Mouse (Mus musculus) heart, postnatal 10 days (tissue): ENCODE measurements around the gene Htt. TPM values are rescaled to one million over a fixed set of nuclear protein-coding genes. Genes with fewer than 3 reads are reported as not detected.

ENCODE experiments used
- DNase-seq, 2 experiments: peaks; one replicate each; pipeline ENCODE4 v3.0.0; 2021
- intact Hi-C: fragments of 180-260 bp; cut with DNase I; formaldehyde crosslinking; loops from one replicate; pipeline ENCODE4 v1.15.1; 2025
- total RNA-seq, 2 experiments: library from RNA; stranded (reverse); gene quantifications; 2 replicates each; pipeline ENCODE4 v1.2.3; 2021

Htt gene
- total RNA-seq, 2 experiments from 2014 or later, result 16.2 to 17.1 TPM

GRCm38 (mm10) chr5:34930151-34930975, 168.8 kb downstream of the Htt start:
- no peak for DNase-seq

GRCm38 (mm10) chr5:34931091-34931490, 169.6 kb downstream of the Htt start:
- no peak for DNase-seq
- intact Hi-C loops, result no loop called here

More at GRCm38 (mm10) chr5:34930151-34930975, 168.8 kb downstream of the Htt start:
- intact Hi-C loops, result no loop called here

- intact Hi-C loops, result no loop called here
- DNase-seq, result peak in 1 of 2 experiments; percentile 51
These were observed 170.2 kb downstream of the Htt start for GRCm38 (mm10) chr5:34931516-34932457.

- intact Hi-C loops, result no loop called here
- DNase-seq, result no peak
These were observed 170.9 kb downstream of the Htt start for GRCm38 (mm10) chr5:34932458-34932806.

- intact Hi-C loops, result no loop called here
- no peak for DNase-seq
These were observed 171.9 kb downstream of the Htt start for GRCm38 (mm10) chr5:34933461-34933860.

DNA sequence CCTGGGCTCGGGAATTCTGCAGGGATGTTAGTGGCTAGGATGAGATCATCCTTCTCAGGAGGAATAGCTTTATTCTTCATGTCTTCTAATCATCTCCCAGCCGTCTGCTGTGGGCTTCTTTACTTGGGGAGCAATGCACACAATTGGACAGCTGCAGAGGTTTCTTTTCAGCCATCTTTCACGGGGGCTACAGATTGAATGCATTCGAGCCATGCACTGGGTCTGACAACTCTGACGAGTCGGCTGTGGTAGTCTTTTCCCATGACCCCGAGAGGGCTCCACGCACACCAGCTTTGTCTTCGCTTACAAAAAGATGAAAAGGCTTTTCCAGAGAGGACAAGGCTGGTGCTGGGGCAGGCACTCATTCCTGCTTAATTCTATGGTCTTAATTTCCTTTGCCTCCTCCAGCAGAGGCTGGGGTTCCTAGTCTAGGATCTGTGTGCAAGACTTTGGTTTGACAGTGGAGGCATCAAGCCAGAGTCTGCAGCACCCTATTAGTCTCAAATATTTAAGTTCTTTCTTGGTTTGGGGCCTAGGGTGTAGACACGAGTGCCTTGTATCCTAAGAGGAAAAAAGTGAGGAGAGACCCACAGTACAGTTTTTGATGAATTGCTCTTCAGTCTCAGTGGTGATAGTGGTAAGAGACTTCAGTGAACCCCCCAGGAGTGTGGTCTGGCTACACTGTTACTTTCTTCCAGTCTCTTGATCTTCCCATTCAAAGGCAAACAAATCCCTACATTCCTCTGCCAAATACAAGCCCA, 180.3 kb downstream of the Htt start:
- intact Hi-C loops, result no loop called here
- no peak for DNase-seq

- DNase-seq, result no peak
- intact Hi-C loops, result no loop called here
These were observed 181.9 kb downstream of the Htt start for GRCm38 (mm10) chr5:34943428-34943827.

DNA sequence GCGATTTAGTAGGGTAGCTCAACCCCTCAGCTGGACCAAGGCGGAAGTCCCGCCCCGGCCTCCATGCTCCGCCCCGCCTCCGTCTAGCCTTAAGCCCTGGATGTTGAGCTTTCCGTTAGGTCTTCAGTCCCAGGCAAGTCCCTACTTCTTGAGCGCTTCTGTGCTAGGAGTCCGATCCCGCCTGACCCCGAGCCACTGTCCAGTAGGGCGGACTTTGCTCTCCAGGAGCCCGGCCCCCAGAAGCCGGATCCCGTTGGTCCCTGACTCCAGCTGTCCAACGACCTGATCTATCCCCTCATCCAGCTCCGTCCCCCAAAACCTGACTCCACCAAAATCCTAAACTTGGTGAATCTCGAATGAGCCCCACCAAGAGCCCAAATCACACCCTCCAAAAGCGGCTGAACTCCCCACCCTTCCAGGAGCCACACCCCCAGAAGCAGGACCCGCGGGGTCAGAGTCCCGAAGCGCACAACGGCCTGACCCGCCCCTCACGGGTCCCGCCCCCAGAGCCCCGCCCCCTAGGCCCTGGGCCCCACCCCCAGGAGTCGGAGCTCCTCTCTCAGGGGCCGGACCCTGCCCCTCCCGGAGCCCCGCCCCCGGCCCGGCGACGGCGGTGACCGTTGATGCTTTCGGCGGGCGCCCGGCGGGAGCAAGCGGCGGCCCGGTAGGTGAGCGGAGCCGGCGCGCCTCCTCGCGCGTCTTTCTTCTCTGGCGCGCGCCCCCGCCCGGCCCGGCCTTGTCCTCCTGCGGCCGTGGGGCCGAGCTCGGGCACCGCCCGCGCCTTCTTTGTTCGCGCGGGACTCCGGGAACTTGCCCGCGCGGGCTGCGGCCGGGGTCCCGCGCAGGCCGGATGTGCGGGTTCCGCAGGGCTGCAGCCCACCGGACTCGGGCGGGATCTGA, 187.6 kb downstream of the Htt start, which contains the start of gene Rgs12:
Gene Rgs12 (plus strand): TSS at position 585 of the 900 bp plus-strand sequence.
- DNase-seq, result peak; percentile 89 to 91

GRCm38 (mm10) chr5:34949769-34950211, 188.2 kb downstream of the Htt start:
- intact Hi-C loops, result no loop called here
- DNase-seq, result no peak

More for the DNA sequence above, 187.6 kb downstream of the Htt start, which contains the start of gene Rgs12:
- intact Hi-C loops, result no loop called here

- intact Hi-C loops, result no loop called here
- DNase-seq, result no peak
These were observed 189.1 kb downstream of the Htt start for GRCm38 (mm10) chr5:34950486-34951160.

DNA sequence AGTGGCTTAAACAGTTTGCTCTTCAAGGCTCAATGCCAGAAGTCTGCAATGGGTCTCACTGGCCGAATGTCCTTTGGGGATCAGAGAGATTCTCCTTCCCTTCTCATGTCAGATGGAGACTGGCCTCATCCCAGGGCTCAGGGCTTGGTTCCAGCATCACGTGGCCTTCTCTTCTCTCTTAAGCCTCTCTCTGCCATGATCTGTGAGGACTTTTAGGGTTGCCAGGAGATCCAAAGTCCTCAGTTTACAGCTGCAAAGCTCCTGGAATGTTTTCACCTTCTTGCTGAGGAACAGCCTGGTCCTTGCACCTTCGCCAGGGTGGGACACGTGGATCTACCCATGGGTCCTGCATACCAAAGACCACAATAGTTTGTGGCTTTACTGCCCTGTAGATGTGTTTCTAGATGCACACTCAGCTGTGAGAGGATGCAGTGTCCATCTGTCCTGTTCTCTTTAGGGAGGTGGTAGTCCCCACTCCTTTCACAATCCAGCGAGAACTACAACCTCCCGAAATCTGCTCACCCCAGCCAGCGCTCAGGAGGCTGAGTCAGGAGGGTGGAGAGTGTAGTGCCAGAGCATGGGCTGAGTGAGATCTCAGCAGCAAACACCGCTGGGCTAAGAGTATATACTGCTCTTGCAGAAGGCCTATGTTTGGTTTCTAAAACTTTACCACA, 189.8 kb downstream of the Htt start:
- DNase-seq, result peak; percentile 69 to 73
- intact Hi-C loops, result no loop called here

DNA sequence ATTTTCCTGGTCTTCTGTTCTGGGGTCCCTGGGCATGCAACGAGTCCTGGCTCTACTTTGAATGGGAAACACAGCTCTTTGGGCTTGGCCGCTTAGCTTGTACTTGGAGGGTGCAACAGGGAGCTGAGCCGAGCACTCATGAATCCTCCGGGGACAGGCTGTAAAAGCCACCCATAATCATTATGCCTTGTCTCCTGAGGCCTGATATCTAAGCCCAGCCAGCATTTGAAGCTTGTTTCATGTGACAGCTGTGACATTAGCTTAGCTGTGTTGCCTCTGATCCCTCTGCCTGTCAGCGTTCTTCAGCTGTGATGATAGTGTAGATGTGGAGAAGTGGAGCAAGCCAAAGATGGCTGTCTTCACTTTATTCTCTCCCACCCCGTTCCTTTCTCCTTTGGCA, 193.0 kb downstream of the Htt start:
- intact Hi-C loops, result no loop called here
- no peak for DNase-seq

DNA sequence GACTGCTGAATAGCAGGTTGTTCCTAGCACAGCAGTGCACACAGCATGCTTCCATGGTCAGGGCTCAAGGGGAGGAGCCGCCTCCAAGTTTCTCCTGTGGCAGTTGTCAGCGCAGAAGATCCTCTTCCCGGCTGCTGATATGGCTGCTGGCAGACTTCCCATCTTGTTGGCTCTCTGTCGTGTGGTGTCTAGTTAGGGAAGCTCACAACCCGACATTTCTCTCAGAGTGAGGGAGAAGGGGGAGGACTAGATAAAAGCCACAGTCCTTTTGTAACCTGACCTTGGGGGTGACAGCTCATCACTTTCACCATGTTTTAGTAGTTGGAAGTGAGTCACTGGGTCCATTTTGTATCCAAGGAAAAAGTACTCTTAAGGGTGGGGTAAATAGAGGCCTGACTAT, 194.1 kb downstream of the Htt start:
- intact Hi-C loops, result no loop called here
- DNase-seq, result peak in 1 of 2 experiments; percentile 49

DNA sequence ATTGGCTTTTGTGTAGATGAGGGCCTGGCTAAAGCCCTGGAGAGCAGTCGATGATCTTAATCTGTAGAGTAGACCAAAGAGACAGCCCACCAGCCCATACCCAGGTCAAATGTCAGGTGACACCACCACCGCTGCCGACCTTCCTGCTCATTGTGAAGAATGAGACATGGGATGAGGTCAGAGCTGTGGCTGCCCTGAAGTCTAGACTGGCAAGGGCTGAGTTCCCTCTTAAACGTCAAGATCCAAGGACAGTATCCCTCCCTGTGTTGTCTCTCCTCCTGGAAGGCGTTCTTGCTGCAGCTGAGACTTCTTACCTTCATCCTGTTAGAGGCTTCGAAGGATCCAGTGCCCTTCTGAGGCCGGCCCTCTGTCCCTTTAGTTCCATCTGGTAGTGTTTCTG, 194.6 kb downstream of the Htt start:
- intact Hi-C loops, result no loop called here

DNA sequence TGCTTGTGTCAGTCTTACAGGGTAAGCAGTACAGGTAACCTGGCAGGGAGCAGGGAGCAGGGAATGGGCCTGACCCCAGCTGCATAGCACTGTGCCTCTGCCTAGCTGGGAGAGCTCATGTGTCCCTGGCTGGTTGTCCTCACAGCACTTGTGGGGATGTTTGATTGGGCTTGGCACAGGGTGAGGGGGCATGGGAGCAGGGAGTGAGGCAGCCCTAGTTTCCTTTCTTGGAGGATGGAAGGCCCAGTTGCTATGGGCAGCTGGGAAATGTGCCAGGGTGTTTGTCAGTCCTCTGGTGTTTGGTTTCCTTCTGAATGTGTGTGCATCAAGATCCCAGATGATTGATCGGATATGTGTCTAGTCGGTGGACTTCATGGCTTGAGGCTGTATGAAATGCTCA, 195.5 kb downstream of the Htt start:
- intact Hi-C loops, result no loop called here
- no peak for DNase-seq

More for the DNA sequence above, 194.6 kb downstream of the Htt start:
- DNase-seq, result no peak

GRCm38 (mm10) chr5:34960021-34960420, 198.5 kb downstream of the Htt start:
- intact Hi-C loops, result no loop called here
- DNase-seq, result no peak
